Mouse (Mus musculus): ENCODE results near the gene Gm28043. TPM values are rescaled to one million over a fixed set of nuclear protein-coding genes. Genes with fewer than 3 reads are reported as not detected.

Gene Gm28043
- total RNA-seq, 2 experiments from 2014 or later, result 0.96 to 1.8 TPM

GRCm38 (mm10) chr17:29627285-29627684 lies 12.6 kb downstream of the Gm28043 start:
- DNase-seq, result peak; percentile 32

DNA sequence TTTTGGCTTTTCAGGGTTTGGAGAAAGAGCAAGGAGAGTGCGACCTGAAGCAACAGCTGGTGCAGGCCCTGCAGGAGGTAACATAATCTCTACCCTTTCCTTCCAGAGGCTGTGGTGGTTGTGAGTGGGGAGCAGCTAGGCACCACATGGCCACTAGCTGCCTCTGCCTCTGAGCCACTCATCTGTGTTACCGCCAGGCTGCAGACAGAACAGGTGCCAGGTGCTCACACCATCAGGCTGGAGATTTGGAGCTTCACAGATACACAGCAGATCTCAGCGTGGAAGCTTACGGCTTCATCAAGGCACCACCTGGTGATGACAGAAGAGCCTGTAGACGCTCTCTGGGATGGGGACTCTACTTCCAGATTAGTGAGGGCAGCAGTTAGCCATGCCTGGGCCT lies 14.3 kb downstream of the Gm28043 start:
- DNase-seq, result no peak

- no peak for DNase-seq
Measured at GRCm38 (mm10) chr17:29629620-29630019, 14.9 kb downstream of the Gm28043 start.

GRCm38 (mm10) chr17:29632312-29632711 lies 17.6 kb downstream of the Gm28043 start:
- DNase-seq, result no peak

- no peak for DNase-seq
Measured at GRCm38 (mm10) chr17:29635492-29635891, 20.8 kb downstream of the Gm28043 start.

GRCm38 (mm10) chr17:29636118-29636517 lies 21.4 kb downstream of the Gm28043 start:
- peak; percentile 23 for DNase-seq

- no peak for DNase-seq
Measured at GRCm38 (mm10) chr17:29637377-29637776, 22.7 kb downstream of the Gm28043 start.

- no peak for DNase-seq
Measured at GRCm38 (mm10) chr17:29637895-29638294, 23.2 kb downstream of the Gm28043 start.

GRCm38 (mm10) chr17:29640971-29641370 lies 26.3 kb downstream of the Gm28043 start:
- no peak for DNase-seq

DNA sequence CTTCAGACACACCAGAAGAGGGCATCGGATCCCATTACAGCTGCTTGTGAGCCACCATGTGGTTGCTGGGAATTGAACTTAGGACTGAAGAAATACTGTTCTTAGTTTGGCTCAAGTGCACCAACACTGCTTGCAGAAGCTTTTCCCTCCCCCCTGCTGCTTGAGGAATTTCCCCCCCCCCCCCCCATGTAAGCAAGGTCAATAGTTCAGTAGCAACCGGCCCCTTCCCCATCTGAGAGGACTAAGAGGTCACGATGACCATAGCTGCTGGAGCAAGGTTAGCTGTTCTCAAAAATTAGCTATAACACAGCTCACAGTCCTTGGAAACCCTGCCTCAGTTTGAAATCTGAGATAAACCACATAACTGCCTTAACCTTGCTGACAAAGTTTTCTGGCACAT lies 27.5 kb downstream of the Gm28043 start:
- DNase-seq, result no peak

- DNase-seq, result no peak
Measured at GRCm38 (mm10) chr17:29658249-29658648, 43.6 kb downstream of the Gm28043 start.

GRCm38 (mm10) chr17:29660076-29660761 lies 45.5 kb downstream of the Gm28043 start, which contains the start of gene Cmtr1:
Gene Cmtr1, plus strand, starts transcription at chr17:29660595.
- DNase-seq, result peak; percentile 98

DNA sequence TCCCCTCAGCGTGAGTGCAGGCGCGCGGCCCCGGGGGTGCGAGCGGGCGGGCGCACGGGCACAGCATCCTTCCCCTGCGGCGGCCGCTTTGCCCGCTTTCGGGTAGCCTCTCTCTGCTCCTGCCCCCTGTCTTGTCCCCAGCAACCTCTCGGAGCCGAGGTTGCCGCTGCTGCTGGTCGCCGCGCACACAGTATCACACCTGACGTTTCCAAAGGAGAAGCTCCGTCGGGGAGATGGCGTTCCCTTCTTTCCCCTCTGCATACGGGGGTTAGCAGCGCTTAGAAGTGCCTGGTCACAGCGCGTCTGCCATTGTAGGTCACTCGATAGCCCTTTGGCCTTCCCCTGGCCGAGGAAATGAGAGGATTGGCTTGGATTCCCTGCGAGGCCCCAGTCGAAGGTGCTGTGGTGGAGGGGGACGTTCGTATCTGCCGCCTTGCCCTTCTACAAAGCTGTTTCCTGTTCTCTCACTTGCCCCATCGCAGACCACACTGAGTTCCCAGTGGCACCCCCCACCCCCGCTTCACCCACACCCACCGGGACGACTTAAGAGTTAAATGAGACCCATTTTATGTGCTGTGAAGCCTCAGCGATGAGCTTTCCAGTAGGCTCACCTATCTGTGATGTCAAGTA lies 46.2 kb downstream of the Gm28043 start:
- DNase-seq, result no peak

- no peak for DNase-seq
Measured at GRCm38 (mm10) chr17:29662145-29662544, 47.5 kb downstream of the Gm28043 start.

- no peak for DNase-seq
Measured at GRCm38 (mm10) chr17:29668051-29668986, 53.6 kb downstream of the Gm28043 start.

- no peak for DNase-seq
Measured at GRCm38 (mm10) chr17:29669030-29669429, 54.4 kb downstream of the Gm28043 start.

- no peak for DNase-seq
Measured at GRCm38 (mm10) chr17:29669936-29670335, 55.3 kb downstream of the Gm28043 start.

DNA sequence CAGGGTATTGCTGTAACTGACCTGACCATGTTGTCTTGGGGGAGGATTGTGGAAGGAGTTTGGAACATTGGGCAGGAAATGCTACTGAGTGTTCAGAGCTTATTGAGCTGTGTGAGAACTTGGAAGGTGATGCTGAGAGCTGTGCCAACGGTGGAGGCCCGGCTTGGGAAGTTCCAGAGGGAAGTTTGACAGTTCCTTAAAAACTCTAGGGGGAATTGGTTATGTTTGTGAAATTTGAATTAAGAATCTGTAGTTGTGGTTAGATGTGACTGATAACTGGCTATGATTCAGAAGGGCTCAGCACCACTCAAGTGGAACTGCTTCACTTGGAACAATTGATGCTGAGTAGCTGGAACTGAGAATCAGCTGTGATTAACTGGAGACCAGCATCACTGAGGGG lies 56.3 kb downstream of the Gm28043 start:
- no peak for DNase-seq

- no peak for DNase-seq
Measured at GRCm38 (mm10) chr17:29673325-29673724, 58.6 kb downstream of the Gm28043 start.

DNA sequence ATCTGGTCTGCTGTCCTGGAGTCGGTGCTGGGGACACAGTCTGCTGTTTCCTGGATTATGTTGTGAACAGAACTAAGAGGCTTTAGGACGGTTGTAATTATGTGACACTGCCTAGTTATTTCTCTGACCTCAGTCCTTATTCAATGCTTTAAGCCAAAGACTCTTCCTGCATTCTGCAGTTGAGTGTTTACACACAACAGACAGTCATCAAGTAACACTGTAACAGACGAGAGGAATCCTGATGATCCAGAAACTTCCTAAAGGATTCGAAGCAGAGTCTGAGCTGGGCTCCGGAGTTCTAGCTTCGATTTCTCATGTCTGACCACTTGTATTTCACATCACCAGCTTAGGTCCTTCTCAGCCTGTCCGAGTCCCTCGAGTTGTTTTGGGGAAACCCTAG lies 63.9 kb downstream of the Gm28043 start:
- no peak for DNase-seq

DNA sequence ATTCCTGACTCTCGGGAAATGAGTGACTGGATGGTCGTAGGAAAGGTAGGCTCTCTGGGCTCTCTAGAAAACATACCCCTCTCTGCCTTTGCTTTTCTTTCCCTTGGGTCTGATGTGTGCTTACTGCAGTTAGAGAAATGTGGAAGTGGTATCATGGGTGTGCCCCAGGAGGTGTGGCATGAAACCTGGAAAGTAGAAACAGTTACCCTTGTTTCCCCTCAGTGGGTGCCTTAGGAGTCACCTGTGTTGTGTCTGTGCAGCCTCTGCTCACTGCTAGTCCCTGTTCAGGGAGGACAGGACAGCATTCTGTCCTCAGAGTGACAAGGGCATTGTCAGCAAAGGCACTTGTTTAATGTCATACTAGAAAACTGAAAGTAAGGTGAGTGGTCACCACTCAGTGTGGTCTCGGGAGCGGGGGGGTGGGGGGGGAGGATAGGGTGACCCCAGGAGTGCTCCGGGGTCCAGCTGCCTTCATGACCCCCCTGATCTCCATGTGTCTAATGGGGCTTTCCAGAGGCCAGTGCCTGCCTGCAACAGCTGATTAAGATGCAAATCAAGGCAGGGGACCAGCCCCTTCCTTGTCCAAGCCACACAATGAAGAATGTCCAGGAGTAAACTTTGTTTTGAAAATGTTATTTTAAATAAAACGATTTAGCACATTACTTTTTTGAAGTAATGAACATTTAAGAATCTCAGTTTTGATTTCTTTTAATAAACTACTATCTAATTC lies 64.5 kb downstream of the Gm28043 start:
- DNase-seq, result no peak

GRCm38 (mm10) chr17:29680174-29680573 lies 65.5 kb downstream of the Gm28043 start:
- DNase-seq, result no peak
